Mouse (Mus musculus) yolk sac, embryonic 10.5 days (tissue): Measurements from ENCODE around the gene Rgs7.

ENCODE experiments used
- DNase-seq: peaks from one replicate; pipeline ENCODE4 v3.0.0-alpha.2; 2017; ENCODE audit warnings: low spot score

Rgs7 gene

DNA sequence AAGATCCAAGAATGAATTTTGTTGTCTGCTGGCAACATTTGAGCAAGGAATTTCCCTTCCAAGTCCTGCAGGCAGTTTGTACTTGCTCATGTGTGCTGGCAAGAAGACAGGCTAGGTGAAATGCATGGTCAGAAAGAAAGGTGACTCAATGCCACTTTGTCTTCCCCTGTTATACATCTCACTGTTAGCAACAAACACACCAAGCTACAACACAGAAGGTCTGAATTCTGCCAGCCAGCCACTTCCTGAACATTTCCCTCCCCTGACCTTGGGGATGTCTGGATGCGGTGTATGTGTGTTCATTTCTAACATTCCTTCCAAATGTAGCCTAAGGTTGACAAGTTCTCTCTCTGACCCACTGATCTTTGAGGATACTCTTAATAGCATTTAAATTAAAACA is 191.4 kb downstream of the Rgs7 start:
- DNase-seq, result no peak

DNA sequence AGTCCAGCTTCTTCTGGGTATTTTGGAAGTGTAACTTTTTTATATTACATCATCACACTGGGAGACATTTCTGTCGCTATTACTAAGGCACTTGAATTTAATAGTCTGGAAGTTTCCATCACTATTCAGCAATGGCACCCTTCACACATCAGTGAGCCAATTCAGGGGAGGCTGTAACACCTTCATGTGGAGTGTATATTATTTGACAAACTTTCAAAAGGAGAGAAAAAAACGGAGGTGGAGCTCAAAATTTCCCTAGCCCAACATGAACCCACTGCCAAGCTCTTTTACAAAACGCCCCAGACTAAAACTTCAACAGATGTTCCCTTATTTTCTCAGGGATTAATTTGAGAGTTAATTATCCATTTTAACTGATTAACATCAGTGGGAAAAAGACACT is 191.9 kb downstream of the Rgs7 start:
- DNase-seq, result no peak

DNA sequence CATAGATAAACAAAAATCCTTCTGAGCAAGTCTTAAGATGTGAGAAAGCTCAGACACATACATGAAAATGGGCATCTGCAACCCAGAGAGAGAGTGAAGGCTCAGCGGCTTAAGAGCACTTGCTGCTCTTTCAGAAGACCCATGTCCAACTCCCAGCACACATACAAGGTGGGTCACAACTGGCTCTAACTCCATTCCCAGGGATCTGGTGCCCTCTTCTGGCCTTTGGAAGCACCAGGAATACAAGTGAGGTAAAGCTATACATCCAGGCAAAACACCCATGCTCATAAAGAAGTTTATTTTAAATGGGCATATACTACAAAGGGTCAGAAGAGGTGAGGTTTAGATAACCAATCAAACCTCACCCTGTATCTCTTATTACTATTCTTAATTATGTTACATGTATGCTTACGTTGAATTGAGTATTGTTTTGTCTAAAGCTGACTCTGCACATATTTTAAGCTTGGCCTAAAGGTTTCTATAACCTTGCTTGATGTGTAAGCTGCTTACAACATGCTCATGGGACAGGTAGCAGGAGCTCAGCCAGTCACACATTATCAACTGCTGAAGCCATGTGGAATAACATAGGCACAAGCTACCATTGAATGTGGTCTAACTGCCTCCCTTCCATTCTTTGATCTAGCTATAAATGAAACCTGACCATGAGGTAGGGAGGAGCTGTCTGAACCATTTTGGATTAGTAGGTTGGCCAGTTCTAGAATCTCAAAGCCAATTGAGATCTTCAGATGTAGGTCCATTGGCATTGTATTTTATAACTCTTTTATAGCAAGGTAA is 192.5 kb downstream of the Rgs7 start:
- DNase-seq, result no peak

DNA sequence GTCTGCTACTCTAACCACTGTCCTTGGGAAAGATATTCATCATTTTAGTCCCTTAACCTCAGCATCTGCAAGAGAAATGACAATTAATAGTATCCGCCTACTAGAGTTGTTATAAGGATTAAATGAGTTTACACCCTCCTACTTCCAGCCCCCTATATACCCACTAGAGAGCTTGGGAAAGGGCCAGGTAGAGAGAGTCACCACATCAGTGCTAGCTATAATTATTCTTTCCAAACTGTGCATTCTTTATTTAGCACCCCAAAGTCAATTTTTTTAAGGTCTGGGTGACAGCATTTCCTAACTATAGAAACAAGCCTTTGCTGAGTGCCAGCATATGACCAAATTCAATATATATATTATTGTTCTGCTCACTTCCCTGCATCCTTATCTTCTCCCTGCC is 195.4 kb downstream of the Rgs7 start:
- no peak for DNase-seq

DNA sequence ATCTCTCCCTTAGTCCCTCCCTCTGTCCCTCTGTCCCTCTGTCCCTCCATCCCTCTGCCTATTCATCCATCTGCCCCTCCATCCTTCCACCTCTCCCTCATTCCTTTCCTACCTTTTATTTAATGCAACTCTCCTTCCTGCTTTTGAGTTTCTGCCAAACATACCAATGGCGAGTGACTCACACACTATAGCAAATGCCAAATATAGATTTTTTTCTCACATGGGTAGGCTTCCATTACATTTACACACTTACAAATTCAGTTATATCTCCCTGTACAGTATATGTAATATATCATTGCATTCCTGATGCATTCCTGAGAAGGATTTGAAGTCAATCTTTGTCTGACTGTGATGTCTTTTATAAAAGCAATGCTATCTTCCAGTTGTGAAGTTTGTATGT is 202.2 kb downstream of the Rgs7 start:
- DNase-seq, result no peak

DNA sequence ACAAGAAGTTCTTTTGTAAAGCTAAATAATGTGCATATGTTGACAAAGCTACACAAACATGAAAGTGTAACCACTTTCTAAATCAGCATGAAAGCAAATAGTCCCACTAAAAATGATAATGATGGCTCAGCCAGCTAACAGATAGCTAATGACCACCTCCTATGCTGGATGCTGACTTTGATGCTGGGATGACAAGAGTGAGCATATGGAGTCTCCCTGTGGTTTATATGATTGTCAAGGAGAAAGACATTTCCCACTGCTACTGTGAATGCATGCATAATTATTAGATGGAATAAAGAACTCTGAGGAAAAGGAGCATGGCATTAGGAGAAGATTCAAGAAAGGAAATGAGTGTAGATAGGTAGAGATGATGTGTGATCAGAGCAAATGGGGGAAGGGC is 230.0 kb downstream of the Rgs7 start:
- DNase-seq, result no peak

DNA sequence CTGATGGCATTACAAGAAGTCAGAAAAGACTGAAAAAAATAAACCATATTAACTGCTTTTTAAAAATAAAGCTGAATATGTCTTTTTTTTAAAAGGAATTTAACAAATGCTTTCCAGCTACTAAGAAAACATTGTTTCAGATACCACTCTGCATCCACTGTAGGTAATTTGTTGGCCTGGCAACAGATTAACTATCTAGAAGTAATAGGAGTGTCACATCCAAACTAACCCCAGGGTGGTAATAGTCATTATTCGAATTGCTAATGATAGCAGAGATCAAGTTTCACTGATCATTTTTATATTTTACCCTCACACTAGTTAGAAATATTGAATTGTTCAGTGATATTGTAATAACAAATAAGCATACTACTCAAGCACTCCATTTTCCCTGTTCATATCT is 232.9 kb downstream of the Rgs7 start:
- no peak for DNase-seq

DNA sequence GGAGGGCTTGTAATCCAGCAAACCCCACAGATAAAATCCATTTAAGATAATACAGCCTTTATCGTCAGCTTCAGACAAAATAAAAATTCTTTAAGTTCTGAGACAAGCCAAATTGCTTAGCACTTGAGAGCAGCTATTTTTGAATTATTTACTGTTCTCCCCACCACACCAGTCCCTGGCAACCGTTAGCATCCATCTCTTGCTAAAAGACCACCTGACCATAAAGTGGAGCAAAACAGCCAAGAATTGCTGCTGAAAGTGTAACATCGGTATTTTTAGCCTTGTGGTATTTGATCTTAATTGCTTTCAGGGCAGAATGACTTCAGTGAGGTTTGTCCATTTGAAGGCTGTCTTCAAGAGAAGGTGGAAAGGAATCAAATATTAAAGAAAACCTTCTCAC is 237.1 kb downstream of the Rgs7 start:
- no peak for DNase-seq

DNA sequence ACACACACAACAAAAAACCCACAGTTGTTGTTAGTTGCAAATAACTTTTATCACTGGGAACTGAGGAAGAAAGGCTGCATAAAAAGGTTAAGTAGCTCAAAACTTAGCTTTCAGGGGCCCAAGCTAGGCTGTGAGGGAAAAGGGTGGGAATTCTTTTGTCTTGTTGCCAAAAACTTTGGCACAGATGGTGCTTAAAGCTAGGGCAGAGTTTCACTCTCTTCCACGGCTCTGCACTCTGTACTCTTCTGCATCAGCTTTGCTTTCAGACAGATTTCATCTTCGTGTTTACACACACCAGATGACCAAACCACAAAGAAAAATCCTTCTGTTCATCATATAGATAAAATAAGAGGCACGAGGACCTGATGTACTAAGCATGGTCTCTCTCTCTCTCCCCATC is 237.6 kb downstream of the Rgs7 start:
- no peak for DNase-seq

DNA sequence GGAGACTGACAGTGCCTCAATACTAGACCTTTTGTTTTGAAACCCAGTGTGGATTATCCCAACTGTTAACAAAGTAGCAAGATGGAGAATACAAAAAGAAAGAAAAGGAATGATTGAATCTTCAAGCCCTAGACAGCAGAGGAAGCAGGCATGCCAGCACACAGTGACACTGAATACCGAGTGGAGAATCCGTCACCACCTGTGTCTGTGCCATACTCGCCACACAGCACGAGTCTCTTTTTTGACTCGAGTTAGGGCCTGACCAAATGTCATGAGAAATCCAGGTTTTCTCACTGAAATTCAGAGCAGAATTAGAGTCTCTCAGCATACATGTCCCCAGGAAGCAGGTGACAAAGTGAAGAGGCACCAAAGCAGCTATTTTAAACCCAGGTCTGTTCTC is 250.2 kb downstream of the Rgs7 start:
- DNase-seq, result no peak

DNA sequence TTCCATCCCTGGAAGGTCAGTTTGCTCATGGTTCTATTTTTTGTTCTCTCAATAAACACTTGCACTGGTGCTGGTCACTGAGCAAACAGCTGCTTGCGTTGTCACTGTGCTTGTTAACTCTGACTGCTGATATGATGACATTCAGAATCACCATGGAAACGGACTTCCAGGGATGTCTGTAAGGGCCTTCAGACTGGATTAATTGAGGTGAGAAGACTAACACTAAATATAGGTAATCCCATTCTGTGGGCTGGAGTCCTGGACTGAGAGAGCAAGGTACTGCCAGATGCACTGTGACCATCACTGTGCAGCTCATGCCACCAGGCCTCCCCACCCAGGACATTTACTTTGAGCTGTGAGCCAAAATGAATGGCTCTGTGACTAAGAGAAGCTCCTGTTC is 252.2 kb downstream of the Rgs7 start:
- no peak for DNase-seq

DNA sequence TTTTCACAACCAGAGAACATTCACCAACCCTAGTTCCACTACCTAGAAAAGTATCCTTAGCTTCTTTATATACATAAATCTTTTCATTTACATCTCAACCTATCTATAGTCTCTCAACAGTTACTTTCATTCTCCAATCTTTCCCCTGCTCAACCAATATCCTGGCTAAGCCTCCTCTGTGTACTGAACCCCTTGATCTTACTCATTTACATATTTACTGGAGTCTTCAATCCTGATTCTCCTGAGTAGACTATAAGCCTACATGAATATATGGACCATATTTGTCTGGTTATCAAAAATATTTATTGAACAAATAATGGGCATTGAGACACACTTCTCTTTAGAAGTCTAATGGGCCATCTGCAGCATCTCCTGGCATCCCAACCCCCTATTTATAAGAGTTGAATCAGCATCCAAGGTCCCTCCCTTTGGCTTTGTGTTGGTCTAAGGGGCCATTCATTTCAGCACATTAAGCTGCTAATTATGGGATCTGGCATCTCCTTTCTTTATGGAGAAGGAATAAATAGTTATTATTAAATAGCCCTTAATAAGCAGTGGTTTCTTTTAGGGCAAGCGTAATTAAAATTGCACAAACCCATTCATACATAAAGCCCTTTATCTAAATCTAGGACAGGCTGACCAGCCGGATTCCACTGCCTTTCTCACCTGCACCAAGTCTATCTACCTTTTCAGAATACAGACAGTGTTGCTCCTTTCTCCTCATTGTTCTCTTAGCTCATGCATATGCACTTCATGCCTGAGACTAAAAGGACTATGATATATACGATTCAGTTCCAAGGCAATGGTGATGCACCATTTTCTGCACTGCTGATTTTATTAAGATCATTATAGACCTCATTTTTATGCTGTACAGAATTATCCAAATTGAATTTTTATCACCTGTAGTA is 270.5 kb downstream of the Rgs7 start:
- DNase-seq, result no peak

DNA sequence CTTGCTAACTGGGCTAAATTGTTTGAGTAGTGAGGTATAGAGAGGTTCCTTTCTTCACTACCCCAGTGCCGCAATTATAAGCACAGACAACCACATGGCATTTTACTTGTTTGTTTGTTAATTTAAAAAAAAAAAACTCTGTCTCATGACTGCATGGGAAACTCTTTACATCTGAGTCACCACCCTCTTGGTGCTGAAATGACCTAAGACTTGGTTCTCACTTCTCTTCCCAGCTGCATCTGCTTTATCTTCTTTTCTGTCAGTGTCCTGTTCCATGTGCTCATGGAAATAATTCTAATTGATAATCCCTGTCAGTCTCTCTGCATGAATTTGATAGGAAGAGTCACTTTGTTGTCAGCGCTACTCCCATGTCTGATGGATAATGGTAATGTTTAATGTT is 272.7 kb downstream of the Rgs7 start:
- no peak for DNase-seq

DNA sequence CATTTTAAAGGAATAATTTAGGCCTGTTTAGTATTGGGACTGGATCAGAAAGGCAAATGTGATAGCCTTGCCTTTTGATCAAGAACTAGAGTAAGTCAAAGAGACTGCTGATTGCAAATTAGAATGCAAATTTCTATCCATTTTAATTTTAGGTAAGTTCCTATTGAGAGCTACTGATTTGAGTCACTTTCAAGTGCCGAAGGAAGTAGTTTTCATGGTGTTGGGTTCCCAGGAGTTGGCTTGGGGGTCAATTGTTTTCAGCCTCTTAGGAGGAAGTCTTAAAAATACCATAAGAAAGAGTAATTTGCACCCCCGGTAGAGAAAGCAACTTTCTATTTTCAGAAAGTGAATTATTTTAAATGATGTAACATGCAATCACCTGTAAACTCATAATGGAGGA is 285.3 kb downstream of the Rgs7 start:
- DNase-seq, result no peak

DNA sequence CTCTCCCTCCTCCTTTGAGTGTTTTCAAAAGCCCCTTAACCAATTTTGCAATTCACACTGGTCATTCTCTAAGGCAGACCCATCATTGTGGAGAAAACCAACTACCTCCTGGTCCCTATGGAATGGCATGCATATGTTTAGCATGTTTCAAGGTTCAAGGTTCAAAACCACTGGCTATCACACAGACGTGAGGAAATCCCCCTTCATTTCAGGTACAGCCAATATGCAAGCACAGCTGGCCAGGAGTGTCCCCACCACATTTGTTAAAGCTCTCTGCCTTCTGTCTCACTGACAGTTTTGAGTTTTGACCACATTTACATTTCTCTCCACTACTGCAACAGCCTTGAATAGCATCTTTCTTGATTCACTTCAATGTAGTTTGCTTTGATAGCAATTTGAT is 286.7 kb downstream of the Rgs7 start:
- no peak for DNase-seq

DNA sequence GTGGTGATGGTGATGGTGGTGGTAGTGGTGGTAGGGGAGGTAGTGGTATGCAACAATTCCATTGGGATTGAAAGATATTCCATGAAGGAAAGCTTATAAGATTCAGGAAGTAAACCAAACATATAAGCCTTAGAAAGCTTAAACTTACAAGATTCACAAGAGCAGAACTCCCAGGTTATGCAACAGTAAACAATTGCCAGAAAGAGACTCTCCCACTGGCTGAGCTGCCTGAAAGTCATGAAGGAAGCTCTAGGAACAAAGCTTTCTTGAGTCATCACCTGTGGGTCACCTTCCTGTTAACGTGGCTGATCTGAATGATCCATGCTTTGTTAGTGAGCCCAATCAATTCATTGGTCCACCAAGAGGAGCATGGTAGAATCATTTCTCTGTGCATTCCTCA is 288.8 kb downstream of the Rgs7 start:
- no peak for DNase-seq

DNA sequence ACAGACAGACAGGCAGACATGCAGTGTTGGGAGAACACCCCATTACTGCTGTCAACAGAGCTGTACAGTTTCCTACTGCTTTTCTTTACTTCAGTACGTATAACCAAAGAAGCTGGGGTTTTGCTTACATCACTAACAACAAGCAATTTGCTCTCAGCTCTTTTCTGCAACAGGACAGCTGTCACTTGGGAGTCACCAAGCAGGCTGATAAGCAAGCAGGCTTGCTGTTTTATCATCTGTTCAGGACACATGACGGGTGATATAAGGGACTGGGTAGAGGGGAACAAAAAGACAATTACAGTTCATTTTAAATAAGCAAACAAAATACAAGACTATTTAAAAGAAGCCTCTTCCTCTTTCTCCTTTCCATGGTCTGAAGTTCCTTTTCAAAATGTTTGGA is 289.4 kb downstream of the Rgs7 start:
- DNase-seq, result no peak

DNA sequence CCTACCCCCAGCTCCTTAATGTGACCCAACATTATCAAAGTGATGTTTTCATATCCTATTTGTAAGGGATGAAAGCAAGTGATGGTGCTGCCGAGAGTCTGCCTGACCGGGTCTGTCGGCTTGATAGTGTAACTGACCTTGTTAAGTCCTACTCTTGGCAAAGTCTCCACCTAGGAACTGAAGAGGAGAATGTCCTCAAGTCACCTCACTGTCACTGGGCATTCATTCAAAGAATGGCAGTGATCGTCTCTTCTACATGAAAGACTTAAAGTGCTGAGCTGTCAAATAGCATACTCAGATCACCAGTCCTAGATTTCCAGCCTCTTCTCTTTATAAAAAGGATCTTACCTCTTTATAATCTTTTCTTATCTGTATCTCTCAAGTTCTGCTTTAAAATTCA is 293.4 kb downstream of the Rgs7 start:
- no peak for DNase-seq

DNA sequence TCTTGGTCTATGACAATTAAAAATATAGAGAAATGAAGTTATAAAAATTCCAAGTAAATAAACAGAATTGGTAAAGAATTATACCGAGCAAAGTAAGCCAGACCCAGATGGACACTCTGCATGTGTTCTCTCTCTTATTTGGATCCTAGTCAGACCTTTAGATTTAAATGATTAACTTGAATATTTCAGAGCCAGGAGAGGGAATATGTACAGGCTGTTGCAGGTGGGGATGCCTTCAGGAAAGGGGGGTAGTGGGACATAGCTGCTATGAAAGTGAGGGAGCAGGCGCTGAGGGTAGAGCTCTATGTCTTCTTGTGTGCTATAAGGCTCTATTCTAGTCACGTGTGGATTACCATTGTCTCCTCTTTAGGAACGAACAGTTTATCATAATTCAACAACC is 296.5 kb downstream of the Rgs7 start:
- no peak for DNase-seq

DNA sequence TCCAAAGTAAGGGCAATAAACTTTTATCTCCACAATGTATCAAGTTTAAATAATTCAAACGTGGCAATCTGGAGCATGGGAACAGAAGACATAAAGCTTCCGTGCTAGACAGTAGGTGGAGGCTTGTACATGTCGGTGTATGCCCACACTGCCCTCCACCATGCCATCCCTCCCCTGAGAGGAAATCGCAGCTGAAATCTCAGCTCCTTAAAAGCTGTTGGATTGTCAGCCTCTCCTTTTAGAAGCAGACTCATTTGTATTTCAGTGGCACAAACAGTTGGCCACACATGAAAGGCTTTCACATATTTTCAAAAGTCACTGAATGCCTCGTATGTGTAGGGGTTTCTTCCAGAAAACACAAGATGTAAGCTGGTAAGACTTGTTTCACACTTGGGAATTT is 304.1 kb downstream of the Rgs7 start:
- no peak for DNase-seq

DNA sequence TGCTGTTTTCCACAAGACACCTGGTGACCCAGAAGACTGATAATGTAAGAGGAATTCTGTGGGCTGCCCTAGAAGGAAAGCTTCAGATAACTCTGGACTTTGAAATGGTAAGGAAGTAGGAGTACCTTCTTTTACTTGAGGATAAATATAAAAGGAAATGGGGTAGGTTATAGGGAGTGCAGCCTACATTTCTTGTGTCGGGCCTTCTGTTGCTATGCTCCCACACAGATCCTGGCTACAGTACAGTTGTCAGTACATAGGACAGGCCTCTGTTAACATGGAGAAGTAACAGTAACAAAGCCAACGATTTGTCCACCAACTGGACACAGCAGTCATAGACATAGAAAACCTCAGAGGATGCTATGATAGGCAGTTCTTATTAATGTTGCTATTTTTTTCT is 307.1 kb downstream of the Rgs7 start:
- no peak for DNase-seq

DNA sequence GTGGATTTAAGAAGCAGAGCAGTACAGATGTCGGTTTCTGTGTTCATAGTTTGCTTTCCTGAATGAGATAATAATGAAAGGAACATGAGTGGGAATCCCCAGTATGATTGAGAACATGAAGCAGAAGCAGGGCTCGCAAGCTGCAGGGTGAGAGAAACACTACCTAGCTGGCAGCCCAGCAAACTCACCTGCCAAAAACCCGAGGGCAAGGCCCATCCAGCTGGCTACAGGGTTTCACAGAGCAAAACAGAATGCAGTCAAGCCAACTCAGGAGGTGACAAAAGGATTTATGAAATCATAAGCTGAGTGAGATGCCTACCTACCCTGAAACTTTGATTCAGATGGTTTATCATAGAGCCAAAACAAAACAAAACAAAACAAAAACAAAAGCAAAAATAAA is 307.6 kb downstream of the Rgs7 start:
- DNase-seq, result no peak

DNA sequence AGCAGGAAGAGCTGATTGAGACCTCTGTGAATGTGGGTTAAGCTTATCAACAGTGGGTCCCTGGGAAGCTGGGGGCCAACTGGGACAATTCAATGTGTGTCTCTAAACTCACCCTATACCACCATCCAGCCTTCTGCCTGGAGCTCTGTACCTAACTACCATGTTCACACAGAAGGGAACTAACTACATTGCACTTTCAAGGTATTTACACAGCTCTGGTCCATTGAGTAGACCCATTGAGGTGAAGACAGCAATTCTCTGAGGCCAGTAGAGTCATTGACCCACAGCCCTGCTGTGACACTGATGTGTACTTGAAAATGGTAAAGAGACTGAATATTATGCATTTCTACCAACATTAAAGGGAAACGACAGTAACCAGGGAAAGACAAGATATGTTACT is 313.6 kb downstream of the Rgs7 start:
- DNase-seq, result no peak
